Mouse (Mus musculus) B cell, adult 2 months (primary cell): ENCODE measurements at regions not wholly inside any gene's neighbourhood (a gene's known extent, or its start where the extent isn't known, plus 50 kb on each side); places are given as distances from the start of the nearest gene placed in this dataset.
"Not testable (repeated sequence)": the region's sequence is repeated elsewhere in the genome, so short reads cannot be mapped to it uniquely, and the experiment has no call there.

Experiments used
- DNase-seq, 2 experiments: peaks; one replicate each; pipeline ENCODE4 v3.0.0; 2022

- DNase-seq, result not testable (repeated sequence)
Observed at GRCm38 (mm10) chr14:53073126-53073525, 577.6 kb upstream of the Olfr1507 start.

GRCm38 (mm10) chr14:53072502-53072901 lies 577.0 kb upstream of the Olfr1507 start:
- not testable (repeated sequence) for DNase-seq

- DNase-seq, result not testable (repeated sequence)
Observed at GRCm38 (mm10) chr14:53054439-53054838, 558.9 kb upstream of the Olfr1507 start.

- DNase-seq, result not testable (repeated sequence)
Observed at GRCm38 (mm10) chr14:53053465-53054123, 558.0 kb upstream of the Olfr1507 start.

GRCm38 (mm10) chr14:53047683-53048082 lies 552.1 kb upstream of the Olfr1507 start:
- DNase-seq, result not testable (repeated sequence)

- not testable (repeated sequence) for DNase-seq
Observed at GRCm38 (mm10) chr14:53046975-53047374, 551.4 kb upstream of the Olfr1507 start.

- DNase-seq, result peak; percentile 5 to 7
Observed at GRCm38 (mm10) chr14:53045331-53045730, 549.8 kb upstream of the Olfr1507 start.

GRCm38 (mm10) chr14:53044101-53044500 lies 548.6 kb upstream of the Olfr1507 start:
- DNase-seq, result not testable (repeated sequence)

GRCm38 (mm10) chr14:53042016-53042415 lies 546.5 kb upstream of the Olfr1507 start:
- DNase-seq, result peak in 1 of 2 experiments; percentile 1

GRCm38 (mm10) chr14:53039475-53039874 lies 543.9 kb upstream of the Olfr1507 start:
- DNase-seq, result not testable (repeated sequence)

GRCm38 (mm10) chr14:53034940-53035339 lies 539.4 kb upstream of the Olfr1507 start:
- not testable (repeated sequence) for DNase-seq

GRCm38 (mm10) chr14:53033221-53033620 lies 537.7 kb upstream of the Olfr1507 start:
- not testable (repeated sequence) for DNase-seq

GRCm38 (mm10) chr14:53032498-53032897 lies 536.9 kb upstream of the Olfr1507 start:
- not testable (repeated sequence) for DNase-seq

- not testable (repeated sequence) for DNase-seq
Observed at GRCm38 (mm10) chr14:53030227-53030626, 534.7 kb upstream of the Olfr1507 start.

- DNase-seq, result not testable (repeated sequence)
Observed at GRCm38 (mm10) chr14:53026958-53027357, 531.4 kb upstream of the Olfr1507 start.

GRCm38 (mm10) chr14:53020152-53020551 lies 524.6 kb upstream of the Olfr1507 start:
- not testable (repeated sequence) for DNase-seq

GRCm38 (mm10) chr14:53007741-53008140 lies 512.2 kb upstream of the Olfr1507 start:
- not testable (repeated sequence) for DNase-seq

GRCm38 (mm10) chr14:53007323-53007722 lies 511.8 kb upstream of the Olfr1507 start:
- DNase-seq, result not testable (repeated sequence)

- DNase-seq, result not testable (repeated sequence)
Observed at GRCm38 (mm10) chr14:53001289-53001688, 505.7 kb upstream of the Olfr1507 start.

GRCm38 (mm10) chr14:52992106-52992760 lies 496.7 kb upstream of the Olfr1507 start:
- DNase-seq, result not testable (repeated sequence)

- DNase-seq, result not testable (repeated sequence)
Observed at GRCm38 (mm10) chr14:52991328-52991665, 495.7 kb upstream of the Olfr1507 start.

GRCm38 (mm10) chr14:52990569-52991327 lies 495.2 kb upstream of the Olfr1507 start:
- DNase-seq, result not testable (repeated sequence)

GRCm38 (mm10) chr14:52989940-52990339 lies 494.4 kb upstream of the Olfr1507 start:
- DNase-seq, result peak in 1 of 2 experiments; percentile 0
